Mouse (Mus musculus): ENCODE results near the gene Ndufs5. TPM values are rescaled to one million over a fixed set of nuclear protein-coding genes. Genes with fewer than 3 reads are reported as not detected.

Ndufs5 gene
- polyA plus RNA-seq, 1 experiment: 54.2 TPM

- peak; percentile 79 for DNase-seq
- peak; percentile 57; the same call in 1 of the 2 replicates for TF ChIP-seq POLR2A (IDR thresholded peaks at IDR 0.05; ENCODE audit: borderline replicate concordance, extremely low read depth, low read depth, low read length)
- TF ChIP-seq CTCF (IDR thresholded peaks at IDR 0.05; ENCODE audit: insufficient read depth, low read length): no peak
- H3K4me1 ChIP-seq (ENCODE audit: control insufficient read depth, insufficient read depth, low read length): peaks cover 11% of the 10 kb centered on the region
- WGBS: 2% methylated on average over 110 of the region's 125 CpGs
- peak overlapping the region; percentile 79 for H3K4me3 ChIP-seq (replicated peaks; ENCODE audit: extremely low read depth, low read depth, low read length)
Observed at GRCm38 (mm10) chr4:123664021-123664950, 53.7 kb downstream of the Ndufs5 start.

DNA sequence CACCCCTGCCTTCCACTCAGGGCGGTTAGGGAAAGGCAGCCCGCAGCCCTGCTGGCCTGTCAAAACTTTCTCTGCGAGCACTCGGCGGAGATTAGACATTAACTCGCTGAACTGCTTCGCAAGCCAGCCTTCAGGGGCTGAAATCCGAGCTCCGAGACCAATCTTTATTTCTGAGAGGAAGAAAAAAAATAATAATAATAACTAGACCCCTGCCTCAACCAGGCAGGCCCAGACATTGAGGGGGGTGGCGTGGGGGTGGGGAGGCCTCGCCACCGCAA, 54.4 kb downstream of the Ndufs5 start:
- 1% methylated on average over 12 of the region's 12 CpGs for WGBS
- peak overlapping the region; percentile 79 for H3K4me3 ChIP-seq (replicated peaks; ENCODE audit: extremely low read depth, low read depth, low read length)
- H3K4me1 ChIP-seq (ENCODE audit: control insufficient read depth, insufficient read depth, low read length): peaks cover 11% of the 10 kb centered on the region
- no peak for TF ChIP-seq CTCF (IDR thresholded peaks at IDR 0.05; ENCODE audit: insufficient read depth, low read length)
- TF ChIP-seq POLR2A (IDR thresholded peaks at IDR 0.05; ENCODE audit: borderline replicate concordance, extremely low read depth, low read depth, low read length): no peak
- peak; percentile 37 for DNase-seq

DNA sequence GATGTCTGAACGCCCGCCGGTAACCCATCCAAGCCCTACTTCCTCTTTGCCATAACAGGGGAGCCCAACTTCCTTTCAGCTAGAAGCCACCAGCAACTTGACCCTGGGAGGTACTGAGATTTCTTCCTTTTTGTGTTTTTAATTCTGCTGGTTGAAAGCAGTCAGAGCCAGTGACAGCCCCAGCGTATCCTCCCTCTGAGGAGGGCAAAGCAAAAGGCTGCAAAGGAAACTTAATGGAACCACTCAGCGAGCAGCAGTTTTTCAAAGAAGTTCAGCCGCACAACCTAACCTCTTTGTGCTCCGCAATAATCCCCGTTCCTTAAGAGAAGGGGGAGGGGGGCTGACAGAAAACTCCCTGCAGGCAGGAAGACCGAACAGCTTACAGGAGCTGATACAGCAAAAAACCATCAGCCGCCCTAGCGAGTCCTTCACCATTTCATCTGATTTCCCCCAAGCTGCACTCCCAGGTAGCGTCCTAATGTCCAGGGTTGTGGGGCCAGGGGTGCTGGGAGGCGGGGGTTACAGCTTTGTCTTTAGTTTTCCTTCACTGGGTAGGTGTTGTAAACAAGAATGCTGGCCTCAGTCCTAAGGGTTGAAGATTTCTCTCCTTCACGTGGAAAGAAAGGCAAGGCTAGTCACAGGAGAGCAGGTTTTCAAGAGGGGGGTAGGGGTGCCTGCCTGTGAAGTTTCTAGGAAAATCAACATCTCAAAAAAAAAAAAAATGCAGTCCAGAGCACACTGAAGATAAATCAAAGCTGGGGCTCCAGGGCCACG, 54.9 kb downstream of the Ndufs5 start:
- Histone ChIP-seq H3K4me3 (replicated peaks; ENCODE audit: extremely low read depth, low read depth, low read length) (peak overlapping the region; percentile 79), H3K4me1 (ENCODE audit: control insufficient read depth, insufficient read depth, low read length) (peaks cover 11% of the 10 kb centered on the region)
- 11% methylated on average over 15 of the region's 15 CpGs for WGBS
- TF ChIP-seq POLR2A (IDR thresholded peaks at IDR 0.05; ENCODE audit: borderline replicate concordance, extremely low read depth, low read depth, low read length): no peak
- no peak for TF ChIP-seq CTCF (IDR thresholded peaks at IDR 0.05; ENCODE audit: insufficient read depth, low read length)
- DNase-seq: peak; percentile 36

Other genes starting within 250 kb of the Ndufs5 start
- gene Macf1, start 33.8 kb downstream of the Ndufs5 start, polyA plus RNA-seq (2012; rRNA removed): 216 and 249 TPM in 2 replicates
- gene Akirin1, start 32.1 kb upstream of the Ndufs5 start, polyA plus RNA-seq (2012; rRNA removed): 23.6 and 27.8 TPM in 2 replicates
- 0.29 and 0.66 TPM in 2 replicates for gene Rhbdl2, start 69.7 kb upstream of the Ndufs5 start, polyA plus RNA-seq (2012; rRNA removed)
- gene 4933427I04Rik, start 141.5 kb upstream of the Ndufs5 start, polyA plus RNA-seq (2012; rRNA removed): not detected in 2 replicates
- gene Mycbp, start 186.6 kb upstream of the Ndufs5 start, polyA plus RNA-seq (2012; rRNA removed): 10.7 and 15.7 TPM in 2 replicates
- 39.9 and 49.6 TPM in 2 replicates for gene Rragc, start 199.2 kb upstream of the Ndufs5 start, polyA plus RNA-seq (2012; rRNA removed)
- gene 4930535I16Rik, start 199.8 kb upstream of the Ndufs5 start, polyA plus RNA-seq (2012; rRNA removed): not detected in 2 replicates

Measured in lung, adult 2 months (tissue).